Mouse (Mus musculus): ENCODE measurements around the gene Acnat2. TPM values are rescaled to one million over a fixed set of nuclear protein-coding genes. Genes with fewer than 3 reads are reported as not detected.

Acnat2 gene
- not detected for total RNA-seq (2023)

DNA sequence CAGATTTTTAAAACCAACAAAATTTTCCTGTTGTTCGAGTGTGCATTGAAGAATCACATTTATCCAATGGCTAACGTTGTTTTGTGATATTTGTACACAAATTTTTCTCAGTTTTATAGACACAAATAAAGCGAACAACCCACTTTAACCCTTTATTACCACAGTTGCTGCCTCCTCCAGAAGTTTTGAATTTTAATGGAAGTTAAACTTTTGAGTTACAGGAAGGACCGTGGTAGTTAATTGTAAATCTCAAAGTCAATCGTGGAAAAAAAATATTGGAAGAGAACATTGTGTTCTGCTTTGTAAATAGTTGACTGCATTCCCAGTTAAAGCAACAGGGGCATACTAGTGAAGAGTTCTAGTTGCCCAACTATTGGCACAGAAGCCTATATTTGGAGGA, at the start of gene Acnat2:
Acnat2 (minus strand) TSS at position 195 of the 400 bp plus-strand sequence.

Other genes with a start within 250 kb of the Acnat2 start
- not detected for gene Acnat1, start 65.8 kb upstream of the Acnat2 start, total RNA-seq (2023)
- gene Baat, start 98.4 kb upstream of the Acnat2 start, total RNA-seq (2023), result not detected
- gene Mrpl50, start 112.9 kb upstream of the Acnat2 start, total RNA-seq (2023), result 10.7 TPM
- 4.3 TPM for gene Zfp189, start 113.0 kb upstream of the Acnat2 start, total RNA-seq (2023)
- not detected for gene Aldob, start 141.4 kb upstream of the Acnat2 start, total RNA-seq (2023)
- gene Tmem246, start 189.7 kb upstream of the Acnat2 start, total RNA-seq (2023), result not detected
- gene Rnf20, start 223.9 kb upstream of the Acnat2 start, total RNA-seq (2023), result 130 TPM